Mouse (Mus musculus) small intestine, adult 2 months (tissue): Measurements from ENCODE around the gene Klc1. TPM values are rescaled to one million over a fixed set of nuclear protein-coding genes. Genes with fewer than 3 reads are reported as not detected.

Experiments used
- H3K27ac ChIP-seq: fragments of 200-500 bp; 2 replicates; pipeline ENCODE4 v1.5.1; 2012; ENCODE audit warnings: low read depth, low read length, control low read depth, inconsistent platforms; ENCODE audit not compliant: insufficient read depth
- H3K27me3 ChIP-seq: fragments of 200-500 bp; 2 replicates; pipeline ENCODE4 v1.6.1; 2012; ENCODE audit warnings: mild to moderate bottlenecking, moderate library complexity, low read length, inconsistent platforms; ENCODE audit not compliant: control insufficient read depth, insufficient read depth
- H3K36me3 ChIP-seq: fragments of 200-500 bp; 2 replicates; pipeline ENCODE4 v1.6.1; 2012; ENCODE audit warnings: mild to moderate bottlenecking, low read length, control low read depth, inconsistent platforms; ENCODE audit not compliant: control insufficient read depth, insufficient read depth
- H3K4me1 ChIP-seq: fragments of 200-500 bp; 2 replicates; pipeline ENCODE4 v1.6.1; 2012; ENCODE audit warnings: low read length, inconsistent platforms, mixed read lengths; ENCODE audit not compliant: control insufficient read depth, insufficient read depth, insufficient read length
- H3K4me3 ChIP-seq: fragments of 200-500 bp; 2 replicates; pipeline ENCODE4 v1.5.1; 2012; ENCODE audit warnings: low read depth, mild to moderate bottlenecking, control low read depth, inconsistent platforms, low read length, moderate library complexity
- CTCF ChIP-seq: fragments of 200-500 bp; IDR thresholded peaks from 2 replicates; pipeline ENCODE4 v1.5.1; 2012; ENCODE audit warnings: low read depth, mild to moderate bottlenecking, control low read depth, inconsistent platforms, low read length, moderate library complexity, mixed read lengths; ENCODE audit not compliant: insufficient replicate concordance, insufficient read length; ENCODE audit errors: extremely low read depth
- POLR2A ChIP-seq: fragments of 200-500 bp; IDR thresholded peaks from 2 replicates; pipeline ENCODE4 v1.6.1; 2012; ENCODE audit warnings: low read depth, mild to moderate bottlenecking, control low read depth, inconsistent platforms, low read length, moderate library complexity
- WGBS: fragments of 180-500 bp; shearing (Covaris S2); methylation state at CpG from one replicate; pipeline ENCODE4 v1.1.7; 2018; 5-methylcytosine and 5-hydroxymethylcytosine counted together
- polyA plus RNA-seq: library from polyadenylated mRNA; depleted of rRNA; stranded (reverse); fragments of >200 nt; gene quantifications from 2 replicates; pipeline ENCODE4 v1.2.3, GENCODE M21; 2012

Gene Klc1
- polyA plus RNA-seq, 1 experiment, result 55.8 TPM

DNA sequence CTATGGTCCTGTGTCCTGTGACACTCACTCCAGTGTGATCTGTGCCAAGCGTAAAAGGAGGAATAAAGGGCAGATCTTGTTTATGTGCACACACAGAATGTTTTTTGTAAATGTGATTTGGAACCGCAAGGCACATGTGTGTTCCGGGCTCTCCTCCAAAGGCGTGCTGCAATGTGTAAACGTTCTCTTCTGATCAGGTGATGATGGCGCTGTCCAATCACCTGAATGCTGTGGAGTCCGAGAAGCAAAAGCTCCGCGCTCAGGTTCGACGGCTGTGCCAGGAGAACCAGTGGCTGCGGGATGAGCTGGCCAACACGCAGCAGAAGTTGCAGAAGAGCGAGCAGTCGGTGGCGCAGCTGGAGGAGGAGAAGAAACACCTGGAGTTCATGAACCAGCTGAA lies 15.5 kb downstream of the Klc1 start:
- no peaks in the 10 kb centered on the region for H3K27me3 ChIP-seq
- WGBS, result 86% methylated on average over 16 of the region's 16 CpGs
- H3K27ac ChIP-seq, result no peak overlapping the region
- no peak overlapping the region for H3K4me3 ChIP-seq
- peaks cover 2% of the 10 kb centered on the region; the same call in 1 of the 2 replicates for H3K4me1 ChIP-seq
- peaks cover 60% of the 10 kb centered on the region for H3K36me3 ChIP-seq
- TF ChIP-seq CTCF, result no peak
- no peak for TF ChIP-seq POLR2A

DNA sequence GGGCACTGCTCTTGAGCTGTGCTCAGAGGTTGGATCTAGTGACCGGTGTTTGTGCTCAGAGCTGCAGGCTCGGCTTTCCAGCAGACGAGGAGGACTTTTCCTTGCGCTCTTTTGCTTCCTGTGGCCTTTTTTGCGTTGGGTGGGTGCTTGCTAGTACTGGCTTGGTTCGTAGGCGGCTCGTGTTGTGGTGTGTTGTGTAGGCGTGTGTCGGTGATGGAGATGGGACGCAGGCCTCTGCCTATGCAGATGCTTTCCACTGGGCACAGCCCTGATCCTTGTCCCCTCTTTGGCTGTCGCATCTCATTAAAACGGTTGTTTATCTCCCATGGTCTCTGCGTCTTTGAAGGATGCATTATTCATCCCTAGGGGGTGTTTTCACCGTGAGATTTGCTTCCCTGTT lies 16.2 kb downstream of the Klc1 start:
- no peak overlapping the region for H3K4me3 ChIP-seq
- TF ChIP-seq POLR2A (no peak), CTCF (no peak)
- peaks cover 67% of the 10 kb centered on the region for H3K36me3 ChIP-seq
- no peaks in the 10 kb centered on the region for H3K27me3 ChIP-seq
- no peak overlapping the region for H3K27ac ChIP-seq
- H3K4me1 ChIP-seq, result no peaks in the 10 kb centered on the region
- 91% methylated on average over 15 of the region's 15 CpGs for WGBS

DNA sequence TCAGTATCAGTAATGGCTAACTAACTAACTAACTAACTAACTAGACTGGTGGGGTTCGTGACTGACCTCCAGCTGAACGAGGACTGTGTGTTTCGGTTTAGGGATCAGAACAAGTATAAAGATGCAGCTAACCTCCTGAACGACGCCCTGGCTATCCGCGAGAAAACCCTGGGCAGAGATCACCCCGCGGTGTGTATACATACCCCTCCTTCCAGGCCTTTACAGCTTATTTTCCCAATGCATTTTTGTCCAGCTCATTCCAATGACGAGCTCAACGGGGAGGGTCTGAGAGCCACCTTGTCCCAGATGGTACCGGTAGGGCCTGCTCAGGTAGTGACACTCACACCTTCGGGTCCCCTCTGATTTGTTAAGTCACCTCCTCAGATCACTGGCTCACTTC lies 19.3 kb downstream of the Klc1 start:
- Histone ChIP-seq H3K27me3 (no peaks in the 10 kb centered on the region), H3K4me1 (no peaks in the 10 kb centered on the region), H3K27ac (no peak overlapping the region), H3K4me3 (no peak overlapping the region), H3K36me3 (peaks cover 84% of the 10 kb centered on the region)
- WGBS, result 78% methylated on average over 13 of the region's 13 CpGs
- TF ChIP-seq CTCF (no peak), POLR2A (no peak)

DNA sequence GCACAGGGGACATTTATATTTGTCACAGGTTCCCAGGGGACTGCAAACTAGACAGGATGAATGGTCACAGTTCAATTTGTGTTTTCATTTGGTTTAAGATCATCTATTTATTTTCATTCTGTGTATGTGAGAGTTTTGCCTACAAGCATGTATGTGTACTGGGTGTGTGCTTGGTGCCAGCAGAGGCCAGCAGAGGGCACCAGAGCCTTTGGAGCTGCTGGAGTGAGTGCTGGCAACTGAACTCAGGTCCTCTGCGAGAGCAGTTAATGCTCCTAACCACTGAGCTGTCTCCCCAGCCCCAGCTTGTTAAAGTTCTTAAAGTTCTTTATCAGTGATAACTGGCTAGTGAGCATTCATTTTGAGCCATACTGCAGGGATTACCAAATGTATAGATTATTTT lies 20.9 kb downstream of the Klc1 start:
- peaks cover 81% of the 10 kb centered on the region for H3K36me3 ChIP-seq
- TF ChIP-seq POLR2A (no peak), CTCF (peak; percentile 46; the same call in 1 of the 2 replicates)
- no peak overlapping the region for H3K4me3 ChIP-seq
- WGBS, result 100% methylated on average over 1 of the region's 1 CpGs
- H3K27ac ChIP-seq, result no peak overlapping the region
- no peaks in the 10 kb centered on the region for H3K27me3 ChIP-seq
- H3K4me1 ChIP-seq, result no peaks in the 10 kb centered on the region

DNA sequence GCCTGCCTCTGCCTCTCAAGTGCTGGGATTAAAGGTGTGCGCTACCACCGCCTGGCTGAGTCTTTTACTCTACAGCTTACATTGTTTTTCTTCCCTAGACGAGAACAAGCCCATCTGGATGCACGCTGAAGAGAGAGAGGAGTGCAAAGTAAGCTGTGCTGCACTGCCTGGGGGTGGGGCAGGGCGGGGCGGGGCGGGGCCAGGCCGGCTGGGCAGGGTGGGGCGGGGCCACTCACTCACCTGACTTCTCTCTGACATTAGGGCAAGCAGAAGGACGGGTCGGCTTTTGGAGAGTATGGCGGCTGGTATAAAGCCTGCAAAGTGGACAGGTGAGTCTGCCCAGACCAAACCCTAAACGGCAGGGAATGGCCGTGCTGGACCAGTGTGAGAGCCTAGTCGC lies 26.5 kb downstream of the Klc1 start:
- Histone ChIP-seq H3K36me3 (peaks cover 79% of the 10 kb centered on the region), H3K4me1 (peaks cover 2% of the 10 kb centered on the region; the same call in 1 of the 2 replicates), H3K27ac (no peak overlapping the region), H3K4me3 (no peak overlapping the region), H3K27me3 (no peaks in the 10 kb centered on the region)
- TF ChIP-seq CTCF (no peak), POLR2A (no peak)
- 39% methylated on average over 15 of the region's 15 CpGs for WGBS

DNA sequence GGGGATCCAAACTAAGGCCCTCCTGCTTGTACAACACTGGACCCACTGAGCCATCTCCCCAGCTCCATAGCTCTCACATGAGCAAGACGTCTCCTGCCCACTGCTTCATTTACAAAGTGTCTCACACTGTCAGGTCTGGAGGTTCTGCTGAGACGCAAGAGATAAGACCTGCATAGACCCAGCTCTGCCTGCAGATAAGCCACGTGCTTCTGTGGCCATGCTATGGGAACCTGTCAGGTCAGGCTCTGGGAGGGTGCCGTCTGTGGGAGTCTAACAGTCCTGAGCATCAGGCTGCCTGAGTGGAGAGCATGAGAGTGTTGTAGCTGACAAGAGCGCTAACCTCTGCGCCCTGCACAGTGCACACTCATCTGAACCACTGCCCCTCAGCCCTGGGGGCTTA lies 28.4 kb downstream of the Klc1 start:
- Histone ChIP-seq H3K27me3 (no peaks in the 10 kb centered on the region), H3K27ac (no peak overlapping the region), H3K4me3 (no peak overlapping the region), H3K36me3 (peaks cover 76% of the 10 kb centered on the region), H3K4me1 (peaks cover 2% of the 10 kb centered on the region; the same call in 1 of the 2 replicates)
- TF ChIP-seq POLR2A, result no peak
- TF ChIP-seq CTCF, result no peak
- 91% methylated on average over 6 of the region's 6 CpGs for WGBS

DNA sequence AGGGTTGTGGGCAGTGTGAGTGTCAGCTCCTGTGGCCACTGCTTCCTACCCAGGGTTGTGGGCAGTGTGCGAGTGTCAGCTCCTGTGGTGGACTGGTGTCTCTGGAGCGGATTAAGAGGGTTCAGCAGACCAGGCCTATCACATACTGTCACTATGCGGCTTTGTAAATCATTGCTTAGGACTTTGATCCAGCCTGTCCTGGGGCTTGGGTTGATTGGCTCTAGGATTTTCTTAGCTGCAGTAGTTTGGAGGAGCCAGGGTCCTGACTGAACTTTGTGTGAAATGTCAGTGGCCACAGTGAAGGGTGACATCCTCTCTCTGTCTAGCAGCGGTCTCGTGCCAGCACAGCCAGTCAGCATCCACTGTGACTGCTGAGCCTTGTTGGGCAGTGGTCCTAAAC lies 31.4 kb downstream of the Klc1 start:
- WGBS, result 87% methylated on average over 5 of the region's 5 CpGs
- Histone ChIP-seq H3K4me3 (no peak overlapping the region), H3K4me1 (peaks cover 13% of the 10 kb centered on the region), H3K27me3 (no peaks in the 10 kb centered on the region), H3K27ac (no peak overlapping the region), H3K36me3 (peaks cover 77% of the 10 kb centered on the region)
- TF ChIP-seq CTCF, result no peak
- no peak for TF ChIP-seq POLR2A

DNA sequence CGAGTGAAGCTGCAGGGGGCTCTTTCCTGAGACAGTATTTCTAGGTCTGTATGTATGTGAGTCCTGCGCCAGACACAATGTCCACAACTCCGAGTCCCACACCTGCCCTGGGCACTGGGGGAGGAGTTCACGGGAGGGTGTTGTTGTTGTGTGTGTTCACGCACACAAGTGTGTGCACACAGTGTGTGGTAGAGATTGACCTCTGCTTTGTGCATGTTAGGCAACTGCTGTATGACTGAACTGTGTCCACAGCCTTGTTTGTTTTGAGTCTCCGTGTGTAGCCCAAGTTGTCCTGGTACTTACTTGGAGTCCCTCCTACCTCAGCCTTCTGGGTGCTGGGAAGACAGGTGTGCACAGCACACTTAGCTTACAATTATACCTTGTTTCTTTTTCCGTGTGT lies 32.0 kb downstream of the Klc1 start:
- TF ChIP-seq CTCF (no peak), POLR2A (no peak)
- Histone ChIP-seq H3K4me3 (no peak overlapping the region), H3K36me3 (peaks cover 79% of the 10 kb centered on the region), H3K4me1 (peaks cover 11% of the 10 kb centered on the region), H3K27ac (no peak overlapping the region), H3K27me3 (no peaks in the 10 kb centered on the region)
- 84% methylated on average over 7 of the region's 7 CpGs for WGBS
